Mouse (Mus musculus) brown adipose tissue, adult 24 weeks (tissue): ENCODE results near the gene Ctnnb1. TPM values are rescaled to one million over a fixed set of nuclear protein-coding genes. Genes with fewer than 3 reads are reported as not detected.

ENCODE experiments used
- H3K27ac ChIP-seq: fragments of 200-500 bp; replicated peaks from 2 replicates; pipeline ENCODE4 v1.5.1; 2012; ENCODE audit warnings: low read depth, mild to moderate bottlenecking, low read length
- H3K4me1 ChIP-seq: fragments of 200-500 bp; 2 replicates; pipeline ENCODE4 v1.6.1; 2012; ENCODE audit warnings: low read length, mixed read lengths; ENCODE audit not compliant: control insufficient read depth, insufficient read depth, insufficient read length
- H3K4me3 ChIP-seq: fragments of 200-500 bp; 2 replicates; pipeline ENCODE4 v1.5.1; 2012; ENCODE audit warnings: low read depth, mild to moderate bottlenecking, low read length, moderate library complexity; ENCODE audit not compliant: insufficient read depth
- polyA plus RNA-seq: library from polyadenylated mRNA; stranded (reverse); fragments of >200 nt; gene quantifications from 2 replicates; pipeline ENCODE4 v1.2.4, GENCODE M21; 2012; ENCODE audit not compliant: missing spikeins, insufficient read depth, insufficient read length

Gene Ctnnb1
- polyA plus RNA-seq, 1 experiment: 200 TPM

GRCm38 (mm10) chr9:120961969-120962700 lies 33.1 kb downstream of the Ctnnb1 start:
- H3K4me1 ChIP-seq: peaks cover 9% of the 10 kb centered on the region; the same call in 1 of the 2 replicates
- no peak overlapping the region for H3K4me3 ChIP-seq
- H3K27ac ChIP-seq: 0 out of 2 replicates have a peak overlapping the region, but pooled peaks have one; percentile 3

GRCm38 (mm10) chr9:120963104-120963503 lies 34.1 kb downstream of the Ctnnb1 start:
- Histone ChIP-seq H3K27ac (no peak overlapping the region), H3K4me1 (peaks cover 9% of the 10 kb centered on the region; the same call in 1 of the 2 replicates), H3K4me3 (no peak overlapping the region)

DNA sequence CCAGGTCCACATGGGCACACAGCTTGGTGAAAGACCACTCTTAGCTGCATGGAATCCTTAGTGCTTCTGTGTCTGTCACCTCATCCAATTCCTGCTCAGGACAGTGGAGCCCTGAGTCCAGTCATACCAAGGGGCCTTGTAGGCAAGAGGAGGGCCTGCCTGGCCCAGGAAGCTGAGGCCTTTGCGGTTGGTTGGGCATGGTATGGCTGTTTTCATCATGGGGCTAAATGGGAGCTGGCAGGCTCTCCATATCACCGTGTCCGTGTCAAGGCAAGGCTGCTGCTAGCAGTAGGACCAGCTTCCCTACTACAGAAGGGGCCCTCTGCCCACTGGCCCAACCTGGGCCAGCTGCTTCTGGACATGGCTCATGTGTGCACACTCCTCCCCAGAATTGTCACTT lies 34.7 kb downstream of the Ctnnb1 start:
- Histone ChIP-seq H3K4me3 (no peak overlapping the region), H3K4me1 (peaks cover 9% of the 10 kb centered on the region; the same call in 1 of the 2 replicates), H3K27ac (no peak overlapping the region)

DNA sequence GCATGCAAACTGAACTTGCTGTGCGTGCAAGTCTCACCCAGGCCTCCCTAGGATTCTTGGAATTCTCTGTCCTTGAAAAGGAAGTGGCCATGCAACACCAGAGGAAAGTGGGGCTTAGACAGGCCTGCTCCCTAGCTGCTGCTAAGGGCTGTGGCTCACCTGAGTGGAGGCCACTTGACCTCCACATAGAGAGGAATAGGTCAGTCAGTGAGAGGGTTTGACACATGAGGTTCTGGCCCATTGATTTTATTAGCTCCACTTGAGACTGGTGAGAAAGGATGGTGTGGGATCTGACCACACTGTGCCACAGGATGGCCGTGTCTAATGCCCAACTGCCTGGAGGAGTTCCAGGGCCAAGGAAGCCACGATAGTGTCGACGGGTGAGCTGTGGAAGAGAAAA lies 35.2 kb downstream of the Ctnnb1 start:
- Histone ChIP-seq H3K4me3 (no peak overlapping the region), H3K27ac (no peak overlapping the region), H3K4me1 (peaks cover 9% of the 10 kb centered on the region; the same call in 1 of the 2 replicates)

GRCm38 (mm10) chr9:120965007-120965406 lies 36.0 kb downstream of the Ctnnb1 start:
- Histone ChIP-seq H3K4me1 (peaks cover 9% of the 10 kb centered on the region; the same call in 1 of the 2 replicates), H3K27ac (no peak overlapping the region), H3K4me3 (no peak overlapping the region)

- Histone ChIP-seq H3K4me3 (no peak overlapping the region), H3K4me1 (0 out of 2 replicates have a peak, but pooled peaks cover 7% of the 10 kb centered on the region), H3K27ac (no peak overlapping the region)
These were observed 44.1 kb downstream of the Ctnnb1 start for GRCm38 (mm10) chr9:120973026-120973515.

- Histone ChIP-seq H3K4me1 (0 out of 2 replicates have a peak, but pooled peaks cover 7% of the 10 kb centered on the region), H3K27ac (no peak overlapping the region), H3K4me3 (no peak overlapping the region)
These were observed 45.2 kb downstream of the Ctnnb1 start for GRCm38 (mm10) chr9:120974209-120974608.

GRCm38 (mm10) chr9:120976158-120976557 lies 47.1 kb downstream of the Ctnnb1 start:
- Histone ChIP-seq H3K4me1 (0 out of 2 replicates have a peak, but pooled peaks cover 7% of the 10 kb centered on the region), H3K27ac (no peak overlapping the region), H3K4me3 (no peak overlapping the region)

DNA sequence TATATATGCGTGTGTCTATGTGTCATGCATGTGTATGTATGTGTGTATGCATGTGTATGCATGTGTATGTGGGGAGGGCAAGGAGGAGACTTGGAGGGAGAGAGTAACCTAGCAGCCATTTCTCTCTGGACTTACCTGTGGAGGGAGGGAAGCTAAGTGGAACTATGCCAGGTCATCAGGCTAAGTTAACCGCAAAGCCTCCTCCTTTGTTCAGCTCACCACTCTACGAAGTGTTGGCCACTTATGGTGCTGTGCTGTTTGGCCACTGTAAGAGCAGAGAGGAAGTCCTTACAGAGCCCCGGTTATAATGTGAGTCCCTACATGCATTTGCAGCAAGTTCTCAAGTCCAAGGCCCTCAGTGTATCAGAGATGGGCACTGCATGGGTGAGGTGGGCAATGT lies 47.8 kb downstream of the Ctnnb1 start:
- Histone ChIP-seq H3K27ac (no peak overlapping the region), H3K4me3 (no peak overlapping the region), H3K4me1 (0 out of 2 replicates have a peak, but pooled peaks cover 7% of the 10 kb centered on the region)

GRCm38 (mm10) chr9:120981777-120982176 lies 52.8 kb downstream of the Ctnnb1 start:
- Histone ChIP-seq H3K4me3 (no peak overlapping the region), H3K27ac (no peak overlapping the region), H3K4me1 (no peaks in the 10 kb centered on the region)

GRCm38 (mm10) chr9:120983849-120984248 lies 54.8 kb downstream of the Ctnnb1 start:
- no peak overlapping the region for H3K4me3 ChIP-seq
- H3K27ac ChIP-seq: no peak overlapping the region
- no peaks in the 10 kb centered on the region for H3K4me1 ChIP-seq

- Histone ChIP-seq H3K27ac (no peak overlapping the region), H3K4me1 (no peaks in the 10 kb centered on the region), H3K4me3 (no peak overlapping the region)
These were observed 55.5 kb downstream of the Ctnnb1 start for GRCm38 (mm10) chr9:120984509-120984908.

DNA sequence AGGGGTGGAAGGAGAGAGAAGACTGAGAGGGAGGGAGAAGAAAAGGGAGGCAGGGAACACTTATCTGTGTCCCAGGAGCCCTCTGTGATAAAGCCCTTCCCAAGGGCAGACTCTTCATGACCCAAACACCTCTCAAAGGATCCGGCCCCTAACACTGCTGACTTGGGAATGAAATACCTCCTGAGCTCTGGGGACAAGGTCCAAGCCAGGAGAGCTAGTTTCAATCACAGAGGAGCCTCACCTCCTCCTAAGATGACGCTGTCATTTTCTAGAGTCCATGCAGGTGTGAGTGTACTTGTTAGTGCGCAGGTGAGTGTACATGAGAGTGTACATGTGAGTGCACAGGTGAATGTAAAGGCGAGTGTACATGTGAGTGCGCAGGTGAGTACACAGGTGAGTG lies 56.0 kb downstream of the Ctnnb1 start:
- Histone ChIP-seq H3K27ac (no peak overlapping the region), H3K4me3 (no peak overlapping the region), H3K4me1 (no peaks in the 10 kb centered on the region)

DNA sequence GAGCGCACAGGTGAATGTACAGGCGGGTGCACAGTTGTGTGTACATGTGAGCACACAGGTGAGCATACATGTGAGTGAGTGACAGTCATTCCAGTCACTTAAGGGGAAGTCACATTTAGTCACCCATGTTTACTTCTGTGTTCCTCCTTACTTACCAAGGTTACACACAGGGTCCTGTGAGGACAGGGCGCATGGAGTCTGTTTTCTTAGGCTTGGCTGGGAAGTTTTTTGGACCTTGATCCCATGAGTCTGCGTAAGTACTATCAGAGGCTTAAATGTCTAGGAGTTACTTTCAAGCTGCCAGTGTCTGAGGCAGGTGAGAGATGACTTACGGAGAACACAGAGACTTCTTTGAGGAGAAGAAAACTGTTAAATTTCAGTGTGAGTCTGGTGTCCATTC lies 56.5 kb downstream of the Ctnnb1 start:
- Histone ChIP-seq H3K27ac (no peak overlapping the region), H3K4me3 (no peak overlapping the region), H3K4me1 (no peaks in the 10 kb centered on the region)

GRCm38 (mm10) chr9:120986255-120986654 lies 57.2 kb downstream of the Ctnnb1 start:
- Histone ChIP-seq H3K4me1 (no peaks in the 10 kb centered on the region), H3K27ac (no peak overlapping the region)

DNA sequence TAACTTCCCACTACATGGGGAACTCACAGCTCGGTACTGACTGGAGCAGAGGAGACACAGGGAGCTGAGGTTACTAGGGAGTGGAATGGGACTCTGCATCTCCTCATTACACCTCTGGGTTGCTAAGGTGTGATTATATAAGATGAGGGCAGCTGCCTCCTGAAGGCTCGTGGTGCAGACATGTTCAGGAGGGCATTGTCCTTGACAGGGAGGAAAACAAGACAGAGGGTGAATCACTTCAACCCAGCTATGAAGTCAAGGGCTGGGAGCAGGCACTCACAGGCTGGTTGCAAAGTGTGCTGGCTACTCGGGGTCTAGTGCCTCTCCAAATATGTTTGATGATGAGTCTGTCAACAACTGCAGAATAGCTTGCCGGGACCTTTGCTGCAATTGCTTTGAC lies 58.0 kb downstream of the Ctnnb1 start:
- H3K4me3 ChIP-seq: no peak overlapping the region
- H3K27ac ChIP-seq: no peak overlapping the region
- no peaks in the 10 kb centered on the region for H3K4me1 ChIP-seq

More at GRCm38 (mm10) chr9:120986255-120986654, 57.2 kb downstream of the Ctnnb1 start:
- H3K4me3 ChIP-seq: no peak overlapping the region
